Mouse (Mus musculus) cerebral cortex, adult 2 months (tissue): ENCODE measurements around the gene Atp13a3.

Experiments used
- WGBS: fragments of 180-500 bp; shearing (Covaris S2); methylation state at CpG from one replicate; pipeline ENCODE4 v1.1.7; 2018; 5-methylcytosine and 5-hydroxymethylcytosine counted together

Atp13a3 gene

DNA sequence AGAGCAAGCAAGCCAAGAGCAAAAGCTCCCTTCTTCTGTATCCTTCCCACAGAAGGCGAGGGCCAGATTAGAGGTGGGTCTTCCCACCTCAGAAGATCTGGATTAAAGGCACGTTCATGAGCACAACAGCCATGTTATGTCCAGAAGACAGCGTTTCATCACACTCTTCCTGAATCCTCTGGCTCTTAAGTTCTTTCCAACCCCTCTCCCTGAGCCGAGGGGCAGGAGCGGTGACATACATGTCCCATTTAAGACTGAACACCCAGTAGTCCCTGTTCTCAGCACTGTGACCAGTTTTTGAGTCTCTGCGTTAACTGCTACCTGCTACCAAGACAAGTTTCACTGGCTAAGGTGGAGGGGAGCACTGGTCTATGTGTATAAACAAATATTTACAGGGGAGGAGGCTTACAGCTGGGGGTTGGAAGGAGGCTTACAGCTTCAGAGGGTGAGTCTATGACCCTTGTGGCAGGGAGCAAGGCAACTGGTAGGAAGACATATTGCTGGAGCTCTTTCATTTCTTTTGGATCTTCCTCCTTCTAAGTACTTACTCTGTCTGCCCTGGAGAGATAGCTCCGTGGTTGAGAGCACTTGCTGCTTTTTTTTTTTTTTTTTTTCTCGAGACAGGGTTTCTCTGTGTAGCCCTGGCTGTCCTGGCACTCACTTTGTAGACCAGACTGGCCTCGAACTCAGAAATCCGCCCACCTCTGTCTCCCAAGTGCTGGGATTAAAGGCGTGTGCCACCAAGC lies at the start of gene Atp13a3:
Gene Atp13a3 (minus strand): TSS at position 51 of the 746 bp plus-strand sequence.
- 73% methylated on average over 11 of the region's 11 CpGs for WGBS

GRCm38 (mm10) chr16:30453213-30453975 lies 47.6 kb upstream of the Atp13a3 start:
- WGBS = 82% methylated on average over 5 of the region's 5 CpGs

GRCm38 (mm10) chr16:30451174-30451573 lies 45.4 kb upstream of the Atp13a3 start:
- 94% methylated on average over 2 of the region's 2 CpGs for WGBS

DNA sequence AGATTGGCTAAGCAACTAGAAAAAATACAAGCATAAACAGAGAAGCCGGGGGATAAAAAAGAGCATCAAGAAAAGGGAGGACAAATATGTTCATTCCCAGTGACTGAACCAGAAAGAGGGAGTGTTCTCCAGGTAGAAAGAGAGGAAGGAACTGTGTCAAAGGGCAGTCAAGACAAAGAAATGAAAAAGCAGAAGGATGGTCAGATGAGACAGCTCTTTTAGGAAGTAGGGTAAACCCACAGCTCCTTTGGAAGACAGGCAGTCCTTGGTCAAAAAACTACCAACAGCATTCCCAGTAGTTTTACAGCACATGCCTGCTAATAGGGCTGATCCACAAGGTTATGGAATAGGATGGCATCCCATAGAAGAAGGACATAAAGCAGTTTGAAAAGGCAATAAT lies 43.2 kb upstream of the Atp13a3 start:
- WGBS = 88% methylated on average over 1 of the region's 1 CpGs

DNA sequence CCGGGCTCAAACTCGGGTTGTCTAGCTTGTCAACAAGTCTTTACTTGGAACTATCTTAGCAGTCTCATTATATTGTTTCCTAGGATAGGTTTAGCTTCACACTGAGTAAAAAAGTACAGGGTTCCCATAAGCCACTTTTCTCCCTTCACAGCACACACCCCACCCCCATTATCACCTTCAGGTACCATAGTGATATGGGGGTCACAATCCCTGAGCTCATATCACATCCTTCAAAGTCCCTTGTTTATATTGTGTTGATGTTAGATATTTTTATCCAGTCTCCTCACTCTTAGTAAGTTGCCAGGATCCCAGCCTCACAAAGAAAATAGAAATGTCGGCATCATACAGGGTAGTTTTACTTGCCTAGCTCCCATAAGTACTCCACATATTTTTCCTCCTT lies 42.4 kb upstream of the Atp13a3 start:
- WGBS = 70% methylated on average over 3 of the region's 3 CpGs

- 62% methylated on average over 4 of the region's 4 CpGs for WGBS
These were observed 41.9 kb upstream of the Atp13a3 start for GRCm38 (mm10) chr16:30447642-30448041.

GRCm38 (mm10) chr16:30443411-30443810 lies 37.6 kb upstream of the Atp13a3 start:
- 49% methylated on average over 8 of the region's 8 CpGs for WGBS

GRCm38 (mm10) chr16:30442451-30442850 lies 36.7 kb upstream of the Atp13a3 start:
- WGBS = 90% methylated on average over 2 of the region's 2 CpGs

DNA sequence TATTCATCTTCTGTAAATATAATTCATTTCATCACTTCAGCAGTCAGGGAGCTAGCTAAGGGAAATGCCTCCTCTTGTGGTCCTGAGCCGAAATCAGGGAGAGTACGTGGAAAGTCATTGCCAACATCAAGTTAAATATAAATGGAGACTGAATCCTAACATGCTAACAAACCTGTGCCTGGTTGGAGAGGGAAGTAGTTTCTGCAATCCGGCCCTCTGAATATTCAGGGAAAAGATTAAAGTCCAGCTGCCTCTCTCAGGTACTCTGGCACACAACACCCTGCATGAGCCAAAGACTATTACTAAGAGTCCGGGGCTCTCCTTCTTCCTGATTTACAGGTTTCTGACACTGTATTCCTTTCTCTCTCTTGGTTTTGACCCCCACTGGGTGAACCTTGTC lies 35.6 kb upstream of the Atp13a3 start:
- WGBS = 90% methylated on average over 4 of the region's 4 CpGs

GRCm38 (mm10) chr16:30439841-30440240 lies 34.1 kb upstream of the Atp13a3 start:
- WGBS = 91% methylated on average over 5 of the region's 5 CpGs

GRCm38 (mm10) chr16:30439411-30439810 lies 33.6 kb upstream of the Atp13a3 start:
- WGBS = 84% methylated on average over 6 of the region's 6 CpGs

- 90% methylated on average over 7 of the region's 7 CpGs for WGBS
These were observed 30.5 kb upstream of the Atp13a3 start for GRCm38 (mm10) chr16:30436276-30436675.

GRCm38 (mm10) chr16:30435393-30435792 lies 29.6 kb upstream of the Atp13a3 start:
- 68% methylated on average over 4 of the region's 4 CpGs for WGBS

DNA sequence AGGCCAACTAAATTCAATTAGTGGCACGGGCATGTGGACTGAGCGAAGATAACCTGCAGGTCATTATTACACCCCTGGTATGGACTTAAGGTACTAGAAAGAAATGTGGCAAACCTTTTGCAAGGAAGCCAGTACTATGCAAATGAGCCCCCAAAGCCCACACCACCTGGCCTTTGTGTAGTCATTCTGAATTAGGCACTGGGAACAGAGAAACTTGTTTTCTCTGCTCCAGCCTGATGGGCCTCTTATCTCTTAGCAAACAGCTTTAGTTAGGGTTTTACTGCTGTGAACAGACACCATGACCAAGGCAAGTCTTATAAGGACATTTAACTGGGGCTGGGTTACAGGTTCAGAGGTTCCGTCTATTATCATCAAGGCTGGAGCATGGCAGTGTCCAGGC lies 27.4 kb upstream of the Atp13a3 start:
- WGBS = 94% methylated on average over 3 of the region's 3 CpGs

- 97% methylated on average over 2 of the region's 2 CpGs for WGBS
These were observed 26.3 kb upstream of the Atp13a3 start for GRCm38 (mm10) chr16:30432111-30432510.

- 99% methylated on average over 2 of the region's 2 CpGs for WGBS
These were observed 24.8 kb upstream of the Atp13a3 start for GRCm38 (mm10) chr16:30430512-30431088.

GRCm38 (mm10) chr16:30428753-30429260 lies 23.0 kb upstream of the Atp13a3 start:
- WGBS = 82% methylated on average over 4 of the region's 4 CpGs

DNA sequence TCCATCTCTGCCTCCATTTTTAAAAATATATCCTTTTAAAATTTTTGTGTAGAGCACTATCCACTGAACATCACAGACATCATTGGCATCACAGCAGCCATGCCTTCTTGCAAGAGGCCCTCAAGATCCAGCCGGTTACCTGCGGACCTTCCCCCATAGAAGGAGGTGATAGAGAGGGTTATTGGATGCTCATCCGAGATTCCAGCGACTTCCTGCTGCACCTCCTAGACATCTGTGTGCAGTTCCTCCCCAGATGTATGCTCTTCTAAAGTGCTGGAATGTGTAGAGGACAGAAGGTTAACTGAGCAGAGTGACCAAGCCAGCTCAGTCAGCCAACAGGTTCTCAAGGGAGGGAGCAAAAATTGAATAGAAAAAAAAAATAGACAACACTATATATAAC lies 21.7 kb upstream of the Atp13a3 start:
- WGBS = 90% methylated on average over 4 of the region's 4 CpGs

GRCm38 (mm10) chr16:30427003-30427402 lies 21.2 kb upstream of the Atp13a3 start:
- 84% methylated on average over 5 of the region's 5 CpGs for WGBS

GRCm38 (mm10) chr16:30425980-30426379 lies 20.2 kb upstream of the Atp13a3 start:
- WGBS = 84% methylated on average over 1 of the region's 1 CpGs

GRCm38 (mm10) chr16:30424053-30424452 lies 18.3 kb upstream of the Atp13a3 start:
- 89% methylated on average over 5 of the region's 5 CpGs for WGBS

DNA sequence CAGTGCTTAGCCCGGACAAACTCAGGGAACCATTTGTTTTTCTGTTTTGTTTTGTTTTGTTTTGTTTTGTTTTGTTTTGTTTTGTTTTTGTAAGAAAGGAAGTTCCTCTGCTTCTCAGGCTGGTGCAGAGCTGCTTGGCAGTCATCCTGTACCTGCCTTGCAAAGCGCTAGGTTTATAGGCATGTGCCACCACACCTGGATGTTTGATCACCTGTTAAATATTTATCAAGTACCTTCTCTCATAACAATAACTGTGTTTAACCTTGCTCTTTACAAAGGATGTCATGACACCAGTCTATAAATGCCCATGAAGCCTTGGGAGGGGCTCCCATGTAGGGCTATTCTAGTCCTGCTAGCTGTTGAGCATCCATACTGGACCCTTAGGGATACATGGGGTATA lies 10.9 kb upstream of the Atp13a3 start:
- WGBS = 75% methylated on average over 2 of the region's 2 CpGs

GRCm38 (mm10) chr16:30416284-30416683 lies 10.5 kb upstream of the Atp13a3 start:
- 72% methylated on average over 5 of the region's 5 CpGs for WGBS
